Mouse (Mus musculus) sigmoid colon, adult 10 weeks (tissue): ENCODE results near the gene Smc1b. TPM values are rescaled to one million over a fixed set of nuclear protein-coding genes. Genes with fewer than 3 reads are reported as not detected.

Experiments
- polyA plus RNA-seq: library from polyadenylated mRNA; stranded (reverse); fragments of 350-450 nt; fragmentation: Illumina TruSeq; extraction: RNeasy Lipid Tissue Mini Kit (QIAGEN cat#74804); gene quantifications from one replicate; pipeline ENCODE4 v1.2.3, GENCODE M21; 2014; ENCODE audit warnings: low read depth, low replicate concordance

Gene Smc1b
- polyA plus RNA-seq: not detected

GRCm38 (mm10) chr15:85131275-85132192 lies at the start of gene Smc1b, which contains the start of gene Ribc2:
Gene Smc1b, minus strand, starts transcription at chr15:85131964.
Gene Ribc2, plus strand, starts transcription at chr15:85132078.

GRCm38 (mm10) chr15:85028648-85029047 lies 103.1 kb downstream of the Smc1b start, which contains the start of gene Fam118a:
Gene Fam118a, plus strand, starts transcription at chr15:85028948.

GRCm38 (mm10) chr15:85016951-85017664 lies 114.7 kb downstream of the Smc1b start, which contains the start of gene Upk3a:
Gene Upk3a, plus strand, starts transcription at chr15:85017141.

Other genes starting within 250 kb of the Smc1b start
- gene Gm29666, start 211.9 kb downstream of the Smc1b start, polyA plus RNA-seq: 0.44 TPM
- 17.3 TPM for gene Nup50, start 208.6 kb downstream of the Smc1b start, polyA plus RNA-seq
- 11.5 TPM for gene 5031439G07Rik, start 143.4 kb downstream of the Smc1b start, polyA plus RNA-seq
- gene Upk3a, start 114.8 kb downstream of the Smc1b start, polyA plus RNA-seq: not detected
- gene Fam118a, start 103.0 kb downstream of the Smc1b start, polyA plus RNA-seq: 18.3 TPM
- not detected for gene Ribc2, start 114 bp upstream of the Smc1b start, polyA plus RNA-seq
- 12.7 TPM for gene Fbln1, start 74.0 kb upstream of the Smc1b start, polyA plus RNA-seq
- 48.6 TPM for gene Atxn10, start 204.3 kb upstream of the Smc1b start, polyA plus RNA-seq